30 mouse cellular contexts compared by ENCODE assay signal in genomic region chr10:25258171-25258570, GRCm38 (mm10). TPM values are rescaled to one million over a fixed set of nuclear protein-coding genes. Genes with fewer than 3 reads are reported as not detected.
DNase-seq lines count a peak whose midpoint lies in the region; ATAC-seq and TF ChIP-seq lines count a peak whose summit lies in the region.
"Had no signal": no experiment of that assay in that cellular context is flagged by ENCODE, and none has a peak within 500 bp of the region (broad histone marks: within the 10 kb centered on the region; RNA-seq: fewer than 3 reads in every experiment).

No protein-coding gene starts in this region.

- no peaks in the 10 kb centered on the region for H3K27me3 ChIP-seq in liver, embryonic 11.5 days (replicated peaks; ENCODE audit: control insufficient read depth, insufficient read depth, low read length)
- no peaks in the 10 kb centered on the region for H3K27me3 ChIP-seq in liver, embryonic 12.5 days (replicated peaks)
- H3K27me3 ChIP-seq in cerebellum, adult 2 months (ENCODE audit: control insufficient read depth, insufficient read depth, low read length): no peaks in the 10 kb centered on the region; the same call in 1 of the 2 replicates
- H3K27me3 ChIP-seq: embryonic facial prominence, embryonic 12.5 days; heart, embryonic 13.5 days; limb, embryonic 12.5 days; liver, embryonic 15.5 days; megakaryocyte, embryonic 14.5 days; midbrain, embryonic 15.5 days; neural tube, embryonic 15.5 days had no signal

- no peak overlapping the region for H3K9ac ChIP-seq in liver, embryonic 11.5 days (ENCODE audit: low read depth, low read length)
- no peak overlapping the region for H3K9ac ChIP-seq in liver, embryonic 12.5 days
- H3K9ac ChIP-seq: embryonic facial prominence, embryonic 12.5 days; heart, embryonic 13.5 days; hindbrain, embryonic 14.5 days; limb, embryonic 12.5 days; liver, embryonic 15.5 days; midbrain, embryonic 15.5 days; neural tube, embryonic 15.5 days had no signal

- TF ChIP-seq POLR2A in cerebellum, adult 2 months (IDR thresholded peaks at IDR 0.05; ENCODE audit: borderline replicate concordance, insufficient read depth, low read length): no peak

- TF ChIP-seq CTCF in cerebellum, adult 2 months (IDR thresholded peaks at IDR 0.05; ENCODE audit: borderline replicate concordance, insufficient read depth, low read depth, low read length): no peak

- H3K9me3 ChIP-seq in liver, embryonic 11.5 days (ENCODE audit: control insufficient read depth, low read length): no peaks in the 10 kb centered on the region
- no peaks in the 10 kb centered on the region for H3K9me3 ChIP-seq in liver, embryonic 12.5 days (replicated peaks)
- H3K9me3 ChIP-seq: embryonic facial prominence, embryonic 12.5 days; forebrain, embryonic 10.5 days; heart, embryonic 13.5 days; limb, embryonic 12.5 days; liver, embryonic 15.5 days; midbrain, embryonic 15.5 days; neural tube, embryonic 15.5 days had no signal

- H3K36me3 ChIP-seq in liver, embryonic 11.5 days (ENCODE audit: control insufficient read depth, insufficient read depth, low read length): no peaks in the 10 kb centered on the region
- H3K36me3 ChIP-seq in liver, embryonic 12.5 days: peaks cover 23% of the 10 kb centered on the region
- H3K36me3 ChIP-seq: embryonic facial prominence, embryonic 12.5 days; forebrain, embryonic 10.5 days; midbrain, embryonic 15.5 days; neural tube, embryonic 15.5 days had no signal

- no peak overlapping the region for H3K27ac ChIP-seq in liver, embryonic 11.5 days (ENCODE audit: low read depth, low read length)
- no peak overlapping the region for H3K27ac ChIP-seq in liver, embryonic 12.5 days
- no peak overlapping the region for H3K27ac ChIP-seq in cerebellum, adult 2 months (ENCODE audit: insufficient read depth, low read length)
- H3K27ac ChIP-seq: embryonic facial prominence, embryonic 12.5 days; forebrain, embryonic 10.5 days; gastrocnemius, adult 2 months; heart, embryonic 13.5 days; hindbrain, embryonic 14.5 days; left cerebral cortex, adult 2 months; limb, embryonic 12.5 days; liver, embryonic 15.5 days; midbrain, embryonic 15.5 days; neural tube, embryonic 15.5 days had no signal

- 0 out of 2 replicates have a peak, but pooled peaks cover 2% of the 10 kb centered on the region for H3K4me1 ChIP-seq in liver, embryonic 11.5 days (replicated peaks; ENCODE audit: control insufficient read depth, insufficient read depth, low read length)
- H3K4me1 ChIP-seq in liver, embryonic 12.5 days: peaks cover 52% of the 10 kb centered on the region
- H3K4me1 ChIP-seq in cerebellum, adult 2 months (ENCODE audit: control insufficient read depth, insufficient read depth, low read length): no peaks in the 10 kb centered on the region
- H3K4me1 ChIP-seq: embryonic facial prominence, embryonic 12.5 days; limb, embryonic 12.5 days; midbrain, embryonic 15.5 days; neural tube, embryonic 15.5 days had no signal

- no peak for ATAC-seq in liver, embryonic 11.5 days (replicated peaks; ENCODE audit: low FRiP score)
- no peak for ATAC-seq in liver, embryonic 12.5 days
- 0 out of 2 replicates have a peak, but pooled peaks have one; percentile 39 for ATAC-seq in megakaryocyte-erythroid progenitor cell, adult 5-6 weeks (replicated peaks; ENCODE audit: low FRiP score, low TSS enrichment, poor library complexity, severe bottlenecking)
- ATAC-seq: forebrain, embryonic 16.5 days; midbrain, embryonic 15.5 days had no signal

- peak; percentile 79 for DNase-seq in liver
- DNase-seq in liver, embryonic 11.5 days (ENCODE audit: low spot score): no peak
- peak; percentile 72 for DNase-seq in ZHBTc4 (ENCODE audit: low read depth, low spot score)
- DNase-seq in cerebellum, adult 2 months: no peak
- DNase-seq in embryo, embryonic 11 days: no peak
- DNase-seq: adrenal gland, postnatal 10 days; cerebellum, adult 8-10 months; cerebellum, postnatal 36 days; gastrocnemius, adult 2 months; gastrocnemius, postnatal 36 days; heart, postnatal 10 days; kidney, adult 11 months; lung, postnatal 36 days; retina, postnatal 1 day; right cerebral cortex, postnatal 14 days; thymus, adult 18-20 months; thymus, postnatal 36 days had no signal

- no peak overlapping the region for H3K4me3 ChIP-seq in liver, embryonic 11.5 days (ENCODE audit: low read depth, low read length)
- no peak overlapping the region for H3K4me3 ChIP-seq in liver, embryonic 12.5 days
- H3K4me3 ChIP-seq in cerebellum, adult 2 months (replicated peaks; ENCODE audit: insufficient read depth, low read depth, low read length): no peak overlapping the region
- H3K4me3 ChIP-seq: embryonic facial prominence, embryonic 12.5 days; forebrain, embryonic 10.5 days; gastrocnemius, adult 2 months; heart, embryonic 13.5 days; left cerebral cortex, adult 2 months; limb, embryonic 12.5 days; liver, embryonic 15.5 days; megakaryocyte, embryonic 14.5 days; midbrain, embryonic 15.5 days; neural tube, embryonic 15.5 days had no signal

- WGBS in liver, embryonic 11.5 days: 73% methylated on average over 6 of the region's 6 CpGs
- 65% methylated on average over 6 of the region's 6 CpGs for WGBS in liver, embryonic 12.5 days (ENCODE audit: insufficient replicate concordance)
- WGBS in cerebellum, adult 2 months: 88% methylated on average over 6 of the region's 6 CpGs

- H3K4me2 ChIP-seq in liver, embryonic 11.5 days: no peak overlapping the region
- H3K4me2 ChIP-seq in liver, embryonic 12.5 days: peak overlapping the region; percentile 31; the same call in 1 of the 2 replicates
- H3K4me2 ChIP-seq: embryonic facial prominence, embryonic 12.5 days; heart, embryonic 13.5 days; hindbrain, embryonic 14.5 days; limb, embryonic 12.5 days; liver, embryonic 15.5 days; midbrain, embryonic 15.5 days; neural tube, embryonic 15.5 days had no signal

RNA-seq across cellular contexts. Expression of gene Akap7, which starts 49.5 kb away (rescaled TPM):
- 21.6 and 25.3 TPM in 2 replicates for polyA plus RNA-seq in liver, embryonic 11.5 days (2014; fragmentation: Nextera tagmentation; extraction: Ambion mirVana)
- polyA plus RNA-seq in liver, embryonic 12.5 days (2016; fragmentation: Nextera tagmentation; extraction: Ambion mirVana): 23.2 and 25.7 TPM in 2 replicates
- 7.4 and 21.6 TPM in 2 replicates for total RNA-seq in megakaryocyte-erythroid progenitor cell, adult 5-6 weeks (2014; fragmentation: Nextera tagmentation)
- total RNA-seq in megakaryocyte-erythroid progenitor cell, adult 5-6 weeks (2017): 10.1 and 24.6 TPM in 2 replicates
- polyA plus RNA-seq in cerebellum, adult 2 months (2012; rRNA removed): 91.9 and 98.7 TPM in 2 replicates

Comparison
In these comparisons a context has a peak if more than half of its experiments do, and no peak if none do; other contexts are left out.
1. DNase-seq: peak in liver (single experiment) and ZHBTc4 (single experiment); none in liver, embryonic 11.5 days (single experiment), cerebellum, adult 2 months (0 of 2) and embryo, embryonic 11 days (single experiment).